Mouse (Mus musculus): Measurements from ENCODE around the gene Serpinb3a. TPM values are rescaled to one million over a fixed set of nuclear protein-coding genes. Genes with fewer than 3 reads are reported as not detected.

Serpinb3a gene
- total RNA-seq, 1 experiment, result not detected

- H3K27ac ChIP-seq (ENCODE audit: insufficient read depth, low read depth, low read length, poor library complexity, severe bottlenecking), result no peak overlapping the region
- in situ Hi-C loops (cut with MboI; ENCODE audit: low sequenced_read_pairs in 2 of 2, unreplicated experiment in 2 of 2), result loop anchor here in 1 of 2 experiments (10.0 kb wide), 1 partner anchor 460 kb away; no protein-coding TSS in a partner anchor
- TF ChIP-seq ZC3H11A (IDR thresholded peaks at IDR 0.05; ENCODE audit: borderline replicate concordance, low read depth, low read length) (no peak), MAFK (IDR thresholded peaks at IDR 0.05; ENCODE audit: insufficient read depth, low read depth, low read length) (no peak), ZNF384 (IDR thresholded peaks at IDR 0.05; ENCODE audit: low read depth, low read length) (no peak), HCFC1 (IDR thresholded peaks at IDR 0.05; ENCODE audit: borderline replicate concordance, insufficient read depth, low read length) (no peak), CHD2 (IDR thresholded peaks at IDR 0.05; ENCODE audit: low read depth, low read length) (no peak)
These were observed 36.9 kb downstream of the Serpinb3a start for GRCm38 (mm10) chr1:107015210-107015609.

GRCm38 (mm10) chr1:107014530-107014929 lies 37.6 kb downstream of the Serpinb3a start:
- DNase-seq (ENCODE audit: low read depth, low spot score), result peak; percentile 26
- Histone ChIP-seq H3K9me3 (ENCODE audit: control insufficient read depth, insufficient read depth, low read depth, low read length) (no peaks in the 10 kb centered on the region), H3K4me1 (ENCODE audit: control insufficient read depth in 2 of 2, insufficient read depth in 2 of 2, low read length in 2 of 2, poor library complexity in 1 of 2) (no peaks in the 10 kb centered on the region), H3K36me3 (ENCODE audit: control insufficient read depth, insufficient read depth, low read length, poor library complexity, severe bottlenecking) (no peaks in the 10 kb centered on the region), H3K9ac (ENCODE audit: insufficient read depth, low read depth, low read length, poor library complexity, severe bottlenecking) (no peak overlapping the region), H3K27ac (ENCODE audit: insufficient read depth, low read depth, low read length, poor library complexity, severe bottlenecking) (no peak overlapping the region), H3K4me3 (ENCODE audit: insufficient read depth in 1 of 2, low read depth in 1 of 2, low read length in 2 of 2, poor library complexity in 1 of 2, severe bottlenecking in 1 of 2) (no peak overlapping the region)
- peak; percentile 43; the same call in 1 of the 2 replicates for TF ChIP-seq ZC3H11A (IDR thresholded peaks at IDR 0.05; ENCODE audit: borderline replicate concordance, low read depth, low read length)
- TF ChIP-seq CHD2 (IDR thresholded peaks at IDR 0.05; ENCODE audit: low read depth, low read length), result no peak
- in situ Hi-C loops (cut with MboI; ENCODE audit: low sequenced_read_pairs in 2 of 2, unreplicated experiment in 2 of 2), result loop anchor here in 1 of 2 experiments (10.0 kb wide), 1 partner anchor 460 kb away; no protein-coding TSS in a partner anchor

More at GRCm38 (mm10) chr1:107015210-107015609, 36.9 kb downstream of the Serpinb3a start:
- Histone ChIP-seq H3K9me3 (ENCODE audit: control insufficient read depth, insufficient read depth, low read depth, low read length) (no peaks in the 10 kb centered on the region), H3K4me3 (ENCODE audit: insufficient read depth in 1 of 2, low read depth in 1 of 2, low read length in 2 of 2, poor library complexity in 1 of 2, severe bottlenecking in 1 of 2) (no peak overlapping the region), H3K9ac (ENCODE audit: insufficient read depth, low read depth, low read length, poor library complexity, severe bottlenecking) (no peak overlapping the region), H3K36me3 (ENCODE audit: control insufficient read depth, insufficient read depth, low read length, poor library complexity, severe bottlenecking) (no peaks in the 10 kb centered on the region), H3K4me1 (ENCODE audit: control insufficient read depth in 2 of 2, insufficient read depth in 2 of 2, low read length in 2 of 2, poor library complexity in 1 of 2) (no peaks in the 10 kb centered on the region)
- DNase-seq (ENCODE audit: low read depth, low spot score), result no peak

- H3K9ac ChIP-seq (ENCODE audit: insufficient read depth, low read depth, low read length, poor library complexity, severe bottlenecking), result no peak overlapping the region
- H3K4me3 ChIP-seq (ENCODE audit: insufficient read depth in 1 of 2, low read depth in 1 of 2, low read length in 2 of 2, poor library complexity in 1 of 2, severe bottlenecking in 1 of 2), result no peak overlapping the region
- H3K36me3 ChIP-seq (ENCODE audit: control insufficient read depth, insufficient read depth, low read length, poor library complexity, severe bottlenecking), result no peaks in the 10 kb centered on the region
- no peak for DNase-seq (ENCODE audit: low read depth, low spot score)
- no peaks in the 10 kb centered on the region for H3K4me1 ChIP-seq (ENCODE audit: control insufficient read depth in 2 of 2, insufficient read depth in 2 of 2, low read length in 2 of 2, poor library complexity in 1 of 2)
- H3K9me3 ChIP-seq (ENCODE audit: control insufficient read depth, insufficient read depth, low read depth, low read length), result no peaks in the 10 kb centered on the region
- no peak for TF ChIP-seq CHD2 (IDR thresholded peaks at IDR 0.05; ENCODE audit: low read depth, low read length)
- no peak for TF ChIP-seq ZNF384 (IDR thresholded peaks at IDR 0.05; ENCODE audit: low read depth, low read length)
- TF ChIP-seq HCFC1 (IDR thresholded peaks at IDR 0.05; ENCODE audit: borderline replicate concordance, insufficient read depth, low read length), result no peak
- no peak for TF ChIP-seq MAFK (IDR thresholded peaks at IDR 0.05; ENCODE audit: insufficient read depth, low read depth, low read length)
- no peak for TF ChIP-seq ZC3H11A (IDR thresholded peaks at IDR 0.05; ENCODE audit: borderline replicate concordance, low read depth, low read length)
- no peak overlapping the region for H3K27ac ChIP-seq (ENCODE audit: insufficient read depth, low read depth, low read length, poor library complexity, severe bottlenecking)
- in situ Hi-C loops (cut with MboI; ENCODE audit: low sequenced_read_pairs in 2 of 2, unreplicated experiment in 2 of 2), result no loop called here
These were observed 45.8 kb downstream of the Serpinb3a start for GRCm38 (mm10) chr1:107006316-107006715.

- H3K27ac ChIP-seq (ENCODE audit: insufficient read depth, low read depth, low read length, poor library complexity, severe bottlenecking), result no peak overlapping the region
- in situ Hi-C loops (cut with MboI; ENCODE audit: low sequenced_read_pairs in 2 of 2, unreplicated experiment in 2 of 2), result no loop called here
- no peaks in the 10 kb centered on the region for H3K9me3 ChIP-seq (ENCODE audit: control insufficient read depth, insufficient read depth, low read depth, low read length)
- no peak for DNase-seq (ENCODE audit: low read depth, low spot score)
- TF ChIP-seq MAFK (IDR thresholded peaks at IDR 0.05; ENCODE audit: insufficient read depth, low read depth, low read length) (peak; percentile 86), ZC3H11A (IDR thresholded peaks at IDR 0.05; ENCODE audit: borderline replicate concordance, low read depth, low read length) (no peak)
- H3K36me3 ChIP-seq (ENCODE audit: control insufficient read depth, insufficient read depth, low read length, poor library complexity, severe bottlenecking), result no peaks in the 10 kb centered on the region
- H3K4me3 ChIP-seq (ENCODE audit: insufficient read depth in 1 of 2, low read depth in 1 of 2, low read length in 2 of 2, poor library complexity in 1 of 2, severe bottlenecking in 1 of 2), result no peak overlapping the region
- no peaks in the 10 kb centered on the region for H3K4me1 ChIP-seq (ENCODE audit: control insufficient read depth in 2 of 2, insufficient read depth in 2 of 2, low read length in 2 of 2, poor library complexity in 1 of 2)
- no peak overlapping the region for H3K9ac ChIP-seq (ENCODE audit: insufficient read depth, low read depth, low read length, poor library complexity, severe bottlenecking)
These were observed 50.3 kb downstream of the Serpinb3a start for GRCm38 (mm10) chr1:107001754-107002153.

GRCm38 (mm10) chr1:107000424-107000823 lies 51.7 kb downstream of the Serpinb3a start:
- H3K9ac ChIP-seq (ENCODE audit: insufficient read depth, low read depth, low read length, poor library complexity, severe bottlenecking), result no peak overlapping the region
- no peak overlapping the region for H3K4me3 ChIP-seq (ENCODE audit: insufficient read depth in 1 of 2, low read depth in 1 of 2, low read length in 2 of 2, poor library complexity in 1 of 2, severe bottlenecking in 1 of 2)
- TF ChIP-seq ZC3H11A (IDR thresholded peaks at IDR 0.05; ENCODE audit: borderline replicate concordance, low read depth, low read length), result no peak
- TF ChIP-seq HCFC1 (IDR thresholded peaks at IDR 0.05; ENCODE audit: borderline replicate concordance, insufficient read depth, low read length), result no peak
- no peak for TF ChIP-seq MAFK (IDR thresholded peaks at IDR 0.05; ENCODE audit: insufficient read depth, low read depth, low read length)
- TF ChIP-seq ZNF384 (IDR thresholded peaks at IDR 0.05; ENCODE audit: low read depth, low read length), result no peak
- TF ChIP-seq CHD2 (IDR thresholded peaks at IDR 0.05; ENCODE audit: low read depth, low read length), result no peak
- no peak overlapping the region for H3K27ac ChIP-seq (ENCODE audit: insufficient read depth, low read depth, low read length, poor library complexity, severe bottlenecking)
- DNase-seq (ENCODE audit: low read depth, low spot score), result no peak
- H3K4me1 ChIP-seq (ENCODE audit: control insufficient read depth in 2 of 2, insufficient read depth in 2 of 2, low read length in 2 of 2, poor library complexity in 1 of 2), result no peaks in the 10 kb centered on the region
- no peaks in the 10 kb centered on the region for H3K9me3 ChIP-seq (ENCODE audit: control insufficient read depth, insufficient read depth, low read depth, low read length)
- no peaks in the 10 kb centered on the region for H3K36me3 ChIP-seq (ENCODE audit: control insufficient read depth, insufficient read depth, low read length, poor library complexity, severe bottlenecking)
- in situ Hi-C loops (cut with MboI; ENCODE audit: low sequenced_read_pairs in 2 of 2, unreplicated experiment in 2 of 2), result no loop called here

Other genes starting within 250 kb of the Serpinb3a start
- 0.22 and 0.53 TPM in 2 replicates for gene Serpinb5, start 191.1 kb downstream of the Serpinb3a start, total RNA-seq (2012; rRNA removed)
- gene Serpinb12, start 117.9 kb downstream of the Serpinb3a start, total RNA-seq (2012; rRNA removed), result not detected in 2 replicates
- not detected in 2 replicates for gene Serpinb13, start 71.3 kb downstream of the Serpinb3a start, total RNA-seq (2012; rRNA removed)
- not detected in 2 replicates for gene Serpinb3d, start 31.2 kb upstream of the Serpinb3a start, total RNA-seq (2012; rRNA removed)
- gene Serpinb3b, start 226.1 kb upstream of the Serpinb3a start, total RNA-seq (2012; rRNA removed), result not detected in 2 replicates
- gene Serpinb3c, start 226.1 kb upstream of the Serpinb3a start, total RNA-seq (2012; rRNA removed), result not detected in 2 replicates

All from ES-E14 (cell line).